9 mouse cellular contexts compared by ENCODE assay signal in the genomic region with DNA sequence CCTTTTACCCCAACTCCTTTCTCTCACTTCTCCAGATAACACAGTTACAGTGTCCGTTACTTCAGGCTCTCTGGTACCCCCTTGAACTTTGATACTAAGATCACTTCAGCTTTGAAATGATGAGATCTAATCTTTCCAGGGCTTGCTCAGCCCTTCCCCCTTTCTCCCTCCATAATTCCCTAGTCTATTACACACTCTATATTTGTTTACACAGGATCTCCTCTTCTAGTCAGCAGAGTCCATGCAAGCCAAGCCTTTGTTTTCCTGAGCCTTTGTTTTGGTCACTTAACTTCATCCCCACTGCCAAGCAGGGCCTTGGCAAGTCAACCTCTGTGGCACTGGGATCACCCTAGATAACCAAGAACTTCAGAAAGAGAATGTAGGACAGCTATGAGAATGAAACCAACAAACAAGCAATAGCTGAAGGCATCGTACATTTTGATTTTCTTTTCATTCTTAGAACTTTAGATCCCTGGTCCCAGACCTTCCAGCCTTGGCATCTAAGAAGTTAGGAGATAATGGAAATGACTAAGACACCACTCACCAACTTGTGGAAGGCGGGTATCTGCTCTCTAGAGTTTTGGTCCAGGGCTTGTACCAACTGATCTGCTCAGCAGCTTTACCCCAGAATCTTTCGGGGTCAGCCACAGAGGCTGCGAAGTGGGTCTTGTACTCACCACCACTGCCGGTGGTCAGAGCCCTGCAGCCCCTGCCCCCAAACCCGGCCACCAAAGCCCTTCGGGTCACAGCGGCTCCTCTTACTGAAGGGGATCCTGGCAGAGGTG. TPM values are rescaled to one million over a fixed set of nuclear protein-coding genes. Genes with fewer than 3 reads are reported as not detected.
A peak's percentile ranks its signal among the peaks of the same experiment; 100 is the strongest.
DNase-seq lines count a peak whose midpoint lies in the region; ATAC-seq and TF ChIP-seq lines count a peak whose summit lies in the region.
"Had no signal": no experiment of that assay in that cellular context is flagged by ENCODE, and none has a peak within 500 bp of the region (broad histone marks: within the 10 kb centered on the region; RNA-seq: fewer than 3 reads in every experiment).

No protein-coding gene starts in this region.

- WGBS in heart, embryonic 16.5 days: 10% methylated on average over 9 of the region's 9 CpGs

- ATAC-seq in heart, embryonic 16.5 days (replicated peaks; ENCODE audit: extremely low read depth, insufficient read depth, low FRiP score): peak; percentile 16; the same call in 1 of the 2 replicates

- no peaks in the 10 kb centered on the region for H3K27me3 ChIP-seq in heart, embryonic 16.5 days (ENCODE audit: control insufficient read depth, insufficient read depth, low read length)
- H3K27me3 ChIP-seq: CH12.LX had no signal

- H3K9me3 ChIP-seq in heart, embryonic 16.5 days (replicated peaks; ENCODE audit: control insufficient read depth, low read length): no peaks in the 10 kb centered on the region

- TF ChIP-seq CTCF in gastrocnemius, adult 2 months (IDR thresholded peaks at IDR 0.05): no peak

- H3K4me1 ChIP-seq in heart, embryonic 16.5 days (ENCODE audit: control insufficient read depth, insufficient read depth, low read length): no peaks in the 10 kb centered on the region; the same call in 1 of the 2 replicates

- H3K9ac ChIP-seq in heart, embryonic 16.5 days (ENCODE audit: low read length): peak overlapping the region; percentile 87

- intact Hi-C loops in gastrocnemius, adult 2 months (cut with DNase I): no loop called here

- peak overlapping the region; percentile 88 for H3K27ac ChIP-seq in gastrocnemius, adult 2 months
- H3K27ac ChIP-seq in heart, embryonic 16.5 days (ENCODE audit: low read length): peak overlapping the region; percentile 58

- H3K4me3 ChIP-seq in gastrocnemius, adult 2 months: peak overlapping the region; percentile 87
- H3K4me3 ChIP-seq in heart, embryonic 16.5 days (ENCODE audit: low read length): peak overlapping the region; percentile 74

- H3K4me2 ChIP-seq in heart, embryonic 16.5 days (ENCODE audit: low read depth, low read length): peak overlapping the region; percentile 73

- no peak for DNase-seq in gastrocnemius, adult 2 months
- no peak for DNase-seq in gastrocnemius, adult 8-10 months (ENCODE audit: low spot score in 2 of 2)
- DNase-seq in Muller cell, postnatal 12 days (ENCODE audit: inconsistent ontology term): peak; percentile 46
- DNase-seq in lung, postnatal 14 days: peak; percentile 4
- DNase-seq in T-cell, adult 2 months (ENCODE audit: low spot score): no peak
- DNase-seq in spleen, adult 12 weeks (ENCODE audit: low spot score): no peak
- DNase-seq in left cerebral cortex, adult 8-10 months (ENCODE audit: low spot score in 2 of 2): no peak

- no peaks in the 10 kb centered on the region for H3K36me3 ChIP-seq in heart, embryonic 16.5 days (ENCODE audit: control insufficient read depth, insufficient read depth)

RNA-seq across cellular contexts. Expression of gene Acss3, which starts 0.5 kb away (rescaled TPM):
- total RNA-seq in gastrocnemius, adult 2 months (2021): 1 to 10 TPM; 5.4 TPM
- 1 to 10 TPM; 5.1 to 6.3 (median 5.8) TPM for total RNA-seq in gastrocnemius, adult 8-10 months (2022)
- polyA plus RNA-seq in heart, embryonic 16.5 days (2015; fragmentation: Nextera tagmentation; extraction: Ambion mirVana): 2.4 and 2.8 TPM in 2 replicates
- 1 to 10 TPM; 1.0 to 1.6 (median 1.2) TPM for total RNA-seq in left cerebral cortex, adult 8-10 months (2022)
- total RNA-seq: CH12.LX had no signal

Comparison
In these comparisons a context has a peak if more than half of its experiments do, and no peak if none do; other contexts are left out.
1. DNase-seq: peak in Muller cell, postnatal 12 days (single experiment) and lung, postnatal 14 days (single experiment); none in gastrocnemius, adult 2 months (single experiment), gastrocnemius, adult 8-10 months (0 of 2), T-cell, adult 2 months (single experiment), spleen, adult 12 weeks (single experiment) and left cerebral cortex, adult 8-10 months (0 of 2).